Mouse (Mus musculus) subcutaneous adipose tissue, adult 2 months (tissue): ENCODE data around the gene Wdr91. TPM values are rescaled to one million over a fixed set of nuclear protein-coding genes. Genes with fewer than 3 reads are reported as not detected.

Experiments used
- polyA plus RNA-seq: library from polyadenylated mRNA; depleted of rRNA; stranded (reverse); fragments of >200 nt; gene quantifications from 2 replicates; pipeline ENCODE4 v1.2.3, GENCODE M21; 2012; ENCODE audit warnings: low replicate concordance; rRNA removed

Wdr91 gene
- 23.1 and 25.3 TPM in 2 replicates for polyA plus RNA-seq

DNA sequence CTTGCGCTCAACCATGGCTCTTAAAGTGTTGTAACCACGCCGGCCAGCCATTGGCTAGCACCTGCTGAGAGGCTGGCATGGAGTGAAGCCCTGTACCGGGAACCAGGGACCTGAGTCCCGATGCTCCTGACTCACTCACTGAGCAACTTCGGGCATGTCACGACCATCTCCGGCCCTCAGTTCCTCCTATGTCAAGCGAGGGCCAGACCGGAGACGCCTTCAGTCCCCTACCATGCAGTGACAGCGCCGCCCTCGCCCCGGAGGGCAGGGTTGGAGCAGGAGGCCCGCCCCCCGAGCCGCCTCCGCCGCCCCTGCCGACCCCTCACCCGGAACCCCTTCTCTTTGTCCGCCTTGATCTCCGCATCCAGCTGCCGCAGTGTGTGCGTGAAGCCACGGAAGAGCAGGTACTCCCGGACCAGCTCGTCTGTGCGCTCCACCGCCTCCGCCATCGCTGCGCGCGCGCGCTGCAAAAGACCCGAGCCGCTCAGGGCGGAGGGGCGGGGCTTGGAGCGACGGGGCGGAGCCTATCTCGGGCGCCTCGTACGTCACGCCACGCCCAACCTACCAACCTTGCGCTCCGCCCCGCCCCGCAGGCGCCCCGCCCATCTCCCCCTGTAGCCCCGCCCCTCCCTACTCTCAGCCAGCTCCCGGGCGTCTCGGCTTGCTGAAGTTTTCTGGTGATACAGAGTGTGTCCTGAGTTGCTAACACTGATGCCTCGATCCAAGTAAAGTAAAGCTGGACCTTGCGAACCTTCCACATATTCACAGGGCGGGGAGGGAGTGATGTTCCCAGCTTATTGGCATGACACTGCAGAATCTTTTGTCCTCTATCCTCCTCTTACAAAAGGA is at the start of gene Wdr91:
TSS of gene Wdr91 (minus strand) at position 506 of the 849 bp plus-strand sequence.

DNA sequence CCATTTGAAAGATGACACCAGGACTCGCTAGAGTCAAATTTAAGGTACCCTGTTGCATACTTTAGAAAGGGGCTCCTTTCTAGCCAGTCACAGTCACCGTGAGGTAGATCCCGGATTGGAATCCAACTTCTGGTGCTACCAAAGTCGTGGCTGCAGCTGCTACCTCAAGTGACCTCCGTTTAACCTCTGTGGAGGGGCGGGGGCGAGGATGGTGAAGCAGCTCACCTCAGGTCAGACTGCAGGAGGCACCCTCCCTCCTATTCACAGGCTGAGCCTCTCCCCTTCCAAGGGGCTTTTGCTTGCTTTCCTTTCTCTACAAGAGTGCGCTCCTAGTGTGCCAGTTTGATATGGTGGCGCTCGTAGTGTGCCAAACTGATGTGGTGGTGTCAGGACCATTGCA is 9.3 kb upstream of the Wdr91 start, which contains the start of gene Stra8:
TSS of gene Stra8 (plus strand) at position 208 of the 400 bp plus-strand sequence.

DNA sequence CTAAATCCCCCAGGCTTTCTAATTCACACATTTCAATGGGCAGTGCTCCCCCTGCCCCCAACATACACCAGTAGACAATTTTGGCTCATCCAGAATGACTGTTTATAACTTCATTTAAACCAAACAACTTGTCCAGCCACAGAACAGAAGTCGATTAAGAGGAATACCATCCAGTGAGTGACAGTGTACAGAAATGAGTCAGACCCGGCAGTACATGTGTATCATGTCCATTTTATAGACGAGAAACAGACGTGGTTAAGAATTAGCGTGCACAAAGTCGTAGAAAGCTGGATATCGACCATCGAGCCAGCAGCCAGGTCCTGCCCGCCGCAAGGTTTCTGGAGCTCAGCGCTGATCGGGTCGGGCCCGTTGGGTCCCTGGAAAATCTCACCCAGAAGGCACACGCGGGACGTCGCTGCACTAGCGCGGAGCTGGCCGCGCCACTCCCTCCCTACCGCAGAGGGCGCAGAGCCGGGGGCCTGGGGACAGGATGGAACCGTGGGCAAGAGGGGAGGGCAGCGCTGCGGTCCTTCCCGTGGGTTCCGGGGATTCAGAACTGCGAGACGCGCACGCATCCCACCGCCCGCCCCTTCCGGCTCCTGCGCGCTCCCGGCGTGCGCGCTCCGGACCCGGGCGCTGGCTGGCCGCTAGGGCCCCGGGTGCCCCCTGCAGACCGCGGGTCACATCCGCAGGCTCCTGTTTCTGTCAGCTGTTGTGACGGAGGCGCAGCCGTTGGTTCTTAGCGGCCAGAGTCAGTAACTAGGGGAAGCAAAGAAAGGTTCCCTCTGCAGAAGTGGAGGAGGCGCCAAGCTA is 33.0 kb downstream of the Wdr91 start, which contains the start of gene Cyren:
TSS of gene Cyren (minus strand) at position 552 of the 813 bp plus-strand sequence.

DNA sequence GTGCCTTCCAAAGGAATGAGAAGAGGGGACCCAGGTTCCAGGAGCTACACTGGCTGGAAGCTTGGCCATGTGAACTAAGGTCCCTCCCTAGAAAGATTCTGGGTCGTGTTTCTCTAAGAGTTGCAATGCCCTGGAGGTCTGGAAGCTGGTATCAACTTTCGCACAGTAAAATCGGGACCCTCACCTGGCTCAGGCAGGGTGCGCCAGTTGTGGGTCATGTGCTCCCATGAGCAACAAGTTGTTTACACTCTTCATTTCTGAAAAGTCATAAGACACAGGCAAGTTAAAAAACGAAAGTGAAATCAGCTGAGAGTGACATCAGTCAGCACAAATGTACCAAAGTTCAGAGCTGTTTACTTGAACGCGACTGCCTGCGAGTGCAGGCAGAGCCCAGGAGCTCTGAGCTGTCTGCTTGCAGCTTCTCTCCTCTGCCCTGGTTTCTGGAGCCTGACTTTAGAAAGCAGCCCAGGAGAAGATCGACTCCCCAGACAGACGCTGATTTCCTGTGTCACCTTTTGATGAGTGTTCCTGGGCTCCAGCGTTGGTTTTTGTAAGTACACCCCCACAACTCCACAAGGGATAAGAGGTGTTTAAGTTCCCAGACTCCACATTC is 47.8 kb downstream of the Wdr91 start, which contains the start of gene Tmem140:
TSS of gene Tmem140 (plus strand) at position 356 of the 613 bp plus-strand sequence.

Other genes with a start within 250 kb of the Wdr91 start
- 7.6 and 9.1 TPM in 2 replicates for gene Agbl3, start 130.4 kb downstream of the Wdr91 start, polyA plus RNA-seq
- 21.8 and 80.7 TPM in 2 replicates for gene Tmem140, start 47.7 kb downstream of the Wdr91 start, polyA plus RNA-seq
- gene Cyren, start 32.8 kb downstream of the Wdr91 start, polyA plus RNA-seq = 10.2 and 10.6 TPM in 2 replicates
- not detected in 2 replicates for gene Stra8, start 9.3 kb upstream of the Wdr91 start, polyA plus RNA-seq
- 1.2 and 2.8 TPM in 2 replicates for gene Slc23a4, start 77.5 kb upstream of the Wdr91 start, polyA plus RNA-seq
- 10.5 and 14.9 TPM in 2 replicates for gene Cnot4, start 222.8 kb upstream of the Wdr91 start, polyA plus RNA-seq